Mouse (Mus musculus) liver, embryonic 15.5 days (tissue): ENCODE results near the gene Ppp2r2c. TPM values are rescaled to one million over a fixed set of nuclear protein-coding genes. Genes with fewer than 3 reads are reported as not detected.

Experiments
- ATAC-seq: fragments of 200-750 bp; cut with Nextera tagmentation; 2 replicates; pipeline ENCODE4 v1.8.0; 2017; ENCODE audit warnings: moderate number of reproducible peaks, mild to moderate bottlenecking, moderate library complexity; ENCODE audit not compliant: insufficient read depth
- H3K27ac ChIP-seq: fragments of 300-500 bp; sonication (generic); replicated peaks from 2 replicates; pipeline ENCODE4 v1.5.1; 2015; ENCODE audit warnings: mild to moderate bottlenecking, inconsistent platforms
- H3K27me3 ChIP-seq: fragments of 300-500 bp; sonication (generic); 2 replicates; pipeline ENCODE4 v1.6.1; 2015; ENCODE audit warnings: mild to moderate bottlenecking, inconsistent platforms
- H3K36me3 ChIP-seq: fragments of 300-500 bp; sonication (generic); replicated peaks from 2 replicates; pipeline ENCODE4 v1.6.1; 2015; ENCODE audit warnings: moderate library complexity, mild to moderate bottlenecking, inconsistent platforms
- H3K4me1 ChIP-seq: fragments of 300-500 bp; sonication (generic); replicated peaks from 2 replicates; pipeline ENCODE4 v1.6.1; 2015; ENCODE audit warnings: inconsistent platforms
- H3K4me2 ChIP-seq: fragments of 300-500 bp; sonication (generic); 2 replicates; pipeline ENCODE4 v1.6.1; 2015; ENCODE audit warnings: moderate library complexity, mild to moderate bottlenecking, inconsistent platforms
- H3K4me3 ChIP-seq: fragments of 300-500 bp; sonication (generic); replicated peaks from 2 replicates; pipeline ENCODE4 v1.5.1; 2015; ENCODE audit warnings: mild to moderate bottlenecking, inconsistent platforms
- H3K9ac ChIP-seq: fragments of 300-500 bp; sonication (generic); 2 replicates; pipeline ENCODE4 v1.6.1; 2015; ENCODE audit warnings: moderate library complexity, mild to moderate bottlenecking, inconsistent platforms
- H3K9me3 ChIP-seq: fragments of 300-500 bp; sonication (generic); replicated peaks from 2 replicates; pipeline ENCODE4 v1.6.1; 2016; ENCODE audit warnings: inconsistent platforms
- WGBS: fragments of 180-500 bp; shearing (Covaris S2); methylation state at CpG from one replicate; pipeline ENCODE4 v1.1.7; 2015; ENCODE audit warnings: mixed read lengths; ENCODE audit not compliant: insufficient replicate concordance; 5-methylcytosine and 5-hydroxymethylcytosine counted together
- polyA plus RNA-seq: library from polyadenylated mRNA; unstranded; fragments of >200 nt; fragmentation: Nextera tagmentation; extraction: Ambion mirVana; gene quantifications from 2 replicates; pipeline ENCODE4 v1.2.1, GENCODE M21; 2015

The Ppp2r2c gene
- polyA plus RNA-seq, 1 experiment from 2014 or later, result not detected

DNA sequence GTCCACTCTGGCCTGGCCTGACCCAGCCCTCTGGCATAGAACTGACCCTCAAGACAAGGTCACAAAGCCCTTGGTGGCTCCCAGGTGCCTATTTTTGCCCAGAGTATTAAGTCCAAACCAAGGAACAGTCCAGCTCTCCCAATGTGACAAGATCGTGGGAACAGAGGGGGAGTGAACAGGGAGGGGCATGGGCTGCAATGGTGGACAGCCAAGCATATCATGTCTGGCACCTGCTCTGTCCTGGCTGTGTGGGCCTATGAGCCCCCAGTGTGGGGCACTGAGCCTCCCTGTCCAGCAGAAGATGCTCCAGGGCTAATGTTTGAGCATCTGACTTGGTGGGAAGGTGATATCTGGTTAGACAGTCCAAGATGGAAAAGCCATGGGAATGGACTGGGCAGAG is 118.3 kb downstream of the Ppp2r2c start:
- no peak for ATAC-seq
- WGBS, result 35% methylated on average over 1 of the region's 1 CpGs

DNA sequence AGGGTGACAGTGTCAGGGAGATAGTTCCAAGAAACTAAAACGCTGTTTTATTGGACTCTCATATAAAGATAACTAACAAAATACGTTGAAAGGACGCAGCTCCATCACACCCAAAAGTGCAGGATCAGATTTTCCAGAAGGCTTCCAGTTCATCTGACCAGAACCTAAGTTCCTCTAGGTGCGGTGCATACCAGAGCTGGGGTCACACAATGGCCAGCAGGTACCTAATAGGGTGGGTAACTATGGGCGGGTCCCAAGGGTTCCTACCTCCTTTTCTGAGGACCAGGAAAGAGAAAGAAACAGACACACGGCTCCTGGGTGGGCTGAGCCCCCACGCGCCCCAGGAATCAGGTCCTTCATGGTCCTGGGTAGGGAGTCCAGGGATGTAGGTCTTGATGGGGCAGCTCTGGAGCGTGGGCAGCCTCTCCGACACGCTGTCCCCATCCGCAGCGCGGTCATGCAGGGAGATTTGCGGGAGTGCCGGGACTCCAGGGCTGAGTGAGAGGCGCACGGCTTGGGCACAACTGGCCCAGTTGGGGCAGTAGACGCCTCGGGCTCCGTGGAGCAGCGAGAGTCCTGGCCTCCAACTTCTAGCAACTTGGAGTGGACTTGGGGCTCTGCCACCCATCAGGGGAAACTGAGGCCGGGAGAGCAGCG is 119.9 kb downstream of the Ppp2r2c start:
- no peak for ATAC-seq
- no peaks in the 10 kb centered on the region for H3K36me3 ChIP-seq
- no peak overlapping the region for H3K27ac ChIP-seq
- peak overlapping the region; percentile 30 for H3K9ac ChIP-seq
- peaks cover 18% of the 10 kb centered on the region; the same call in 1 of the 2 replicates for H3K27me3 ChIP-seq
- H3K4me2 ChIP-seq, result peak overlapping the region; percentile 69
- peak overlapping the region; percentile 60 for H3K4me3 ChIP-seq
- 12% methylated on average over 24 of the region's 24 CpGs for WGBS
- no peaks in the 10 kb centered on the region for H3K9me3 ChIP-seq
- H3K4me1 ChIP-seq, result no peaks in the 10 kb centered on the region

More for the DNA sequence above, 118.3 kb downstream of the Ppp2r2c start:
- no peak overlapping the region for H3K27ac ChIP-seq
- no peak overlapping the region for H3K9ac ChIP-seq
- no peaks in the 10 kb centered on the region for H3K4me1 ChIP-seq
- no peaks in the 10 kb centered on the region for H3K36me3 ChIP-seq
- H3K4me2 ChIP-seq, result no peak overlapping the region
- no peak overlapping the region for H3K4me3 ChIP-seq
- peaks cover 18% of the 10 kb centered on the region; the same call in 1 of the 2 replicates for H3K27me3 ChIP-seq
- no peaks in the 10 kb centered on the region for H3K9me3 ChIP-seq

- H3K9me3 ChIP-seq, result no peaks in the 10 kb centered on the region
- H3K27ac ChIP-seq, result no peak within 1 kb of the TSS
- H3K27me3 ChIP-seq, result peaks cover 18% of the 10 kb centered on the region; the same call in 1 of the 2 replicates
- H3K4me3 ChIP-seq, result peak within 1 kb of the TSS; percentile 60
- H3K4me1 ChIP-seq, result no peaks in the 10 kb centered on the region
- under 1% methylated on average over 60 of the region's 60 CpGs for WGBS
- H3K9ac ChIP-seq, result peak within 1 kb of the TSS; percentile 30
- H3K36me3 ChIP-seq, result no peaks in the 10 kb centered on the region
- peak; percentile 96 for ATAC-seq
- peak within 1 kb of the TSS; percentile 69 for H3K4me2 ChIP-seq
Observed at GRCm38 (mm10) chr5:36988781-36989624, 120.7 kb downstream of the Ppp2r2c start, which contains the start of gene Wfs1. Gene Wfs1, minus strand, starts transcription at chr5:36989205.

- no peak overlapping the region for H3K27ac ChIP-seq
- H3K4me2 ChIP-seq, result peak overlapping the region; percentile 69
- no peak overlapping the region; the same call in 1 of the 2 replicates for H3K4me3 ChIP-seq
- no peaks in the 10 kb centered on the region for H3K36me3 ChIP-seq
- no peak overlapping the region for H3K9ac ChIP-seq
- WGBS, result 2% methylated on average over 3 of the region's 3 CpGs
- peaks cover 18% of the 10 kb centered on the region; the same call in 1 of the 2 replicates for H3K27me3 ChIP-seq
- no peaks in the 10 kb centered on the region for H3K9me3 ChIP-seq
- no peaks in the 10 kb centered on the region for H3K4me1 ChIP-seq
- no peak for ATAC-seq
Observed at GRCm38 (mm10) chr5:36989625-36989977, 121.3 kb downstream of the Ppp2r2c start.

DNA sequence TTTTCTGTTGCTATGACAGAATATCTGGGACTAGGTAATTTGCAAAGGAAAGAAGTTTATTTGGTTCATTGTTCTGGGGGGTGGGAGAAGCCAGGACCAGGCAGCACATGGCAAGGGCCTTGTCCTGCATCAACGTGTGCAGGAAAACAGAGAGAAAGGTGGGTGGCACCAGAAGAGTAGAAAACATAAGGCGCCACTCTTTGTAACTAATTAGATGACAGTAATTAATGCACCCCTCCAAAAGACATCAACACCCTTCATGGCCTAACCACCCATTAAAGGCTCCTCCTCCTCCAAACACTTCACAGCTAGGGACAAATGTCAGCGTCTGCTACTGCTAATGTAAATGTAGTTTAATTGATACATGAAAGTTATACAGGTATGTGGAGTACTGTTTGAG is 121.9 kb downstream of the Ppp2r2c start:
- no peak overlapping the region for H3K4me2 ChIP-seq
- H3K27me3 ChIP-seq, result peaks cover 18% of the 10 kb centered on the region; the same call in 1 of the 2 replicates
- H3K9me3 ChIP-seq, result no peaks in the 10 kb centered on the region
- H3K9ac ChIP-seq, result no peak overlapping the region
- H3K27ac ChIP-seq, result no peak overlapping the region
- WGBS, result 52% methylated on average over 3 of the region's 3 CpGs
- no peak for ATAC-seq
- no peak overlapping the region for H3K4me3 ChIP-seq
- H3K4me1 ChIP-seq, result no peaks in the 10 kb centered on the region
- H3K36me3 ChIP-seq, result no peaks in the 10 kb centered on the region

GRCm38 (mm10) chr5:36990631-36991350 is 122.5 kb downstream of the Ppp2r2c start:
- Histone ChIP-seq H3K9ac (no peak overlapping the region), H3K27ac (no peak overlapping the region), H3K4me3 (no peak overlapping the region), H3K9me3 (no peaks in the 10 kb centered on the region), H3K27me3 (peaks cover 18% of the 10 kb centered on the region; the same call in 1 of the 2 replicates), H3K4me1 (no peaks in the 10 kb centered on the region), H3K4me2 (no peak overlapping the region), H3K36me3 (no peaks in the 10 kb centered on the region)
- no peak for ATAC-seq
- WGBS, result 48% methylated on average over 3 of the region's 3 CpGs

GRCm38 (mm10) chr5:36996410-36996809 is 128.1 kb downstream of the Ppp2r2c start:
- H3K36me3 ChIP-seq, result no peaks in the 10 kb centered on the region
- no peak overlapping the region for H3K4me3 ChIP-seq
- no peaks in the 10 kb centered on the region; the same call in 1 of the 2 replicates for H3K27me3 ChIP-seq
- H3K9me3 ChIP-seq, result no peaks in the 10 kb centered on the region
- no peak for ATAC-seq
- H3K9ac ChIP-seq, result no peak overlapping the region
- H3K4me1 ChIP-seq, result no peaks in the 10 kb centered on the region
- 75% methylated on average over 14 of the region's 14 CpGs for WGBS
- H3K27ac ChIP-seq, result no peak overlapping the region
- H3K4me2 ChIP-seq, result no peak overlapping the region

DNA sequence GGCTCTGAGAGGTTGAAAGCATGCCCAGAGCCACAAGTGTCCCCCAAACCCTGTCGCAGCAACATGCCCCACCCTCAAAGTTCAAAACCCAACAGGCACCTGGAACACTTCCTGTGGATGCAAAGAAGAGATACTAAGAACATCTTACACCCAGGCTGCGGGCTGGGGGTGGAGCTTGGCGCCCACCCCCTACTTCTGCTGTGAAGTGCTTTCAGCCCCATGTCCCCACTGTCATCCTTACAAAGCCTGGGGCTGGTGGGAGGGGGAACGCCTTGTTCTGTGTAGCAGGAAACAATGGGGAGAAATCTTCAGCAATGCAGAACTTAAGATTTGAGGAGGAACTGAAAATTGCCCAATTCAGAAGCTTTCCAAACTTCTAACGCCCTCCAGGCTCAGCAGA is 129.7 kb downstream of the Ppp2r2c start:
- no peaks in the 10 kb centered on the region for H3K9me3 ChIP-seq
- H3K4me2 ChIP-seq, result no peak overlapping the region
- no peak overlapping the region for H3K9ac ChIP-seq
- no peak overlapping the region for H3K27ac ChIP-seq
- H3K36me3 ChIP-seq, result no peaks in the 10 kb centered on the region
- no peaks in the 10 kb centered on the region; the same call in 1 of the 2 replicates for H3K27me3 ChIP-seq
- WGBS, result 28% methylated on average over 5 of the region's 5 CpGs
- no peak for ATAC-seq
- no peaks in the 10 kb centered on the region for H3K4me1 ChIP-seq
- no peak overlapping the region for H3K4me3 ChIP-seq

GRCm38 (mm10) chr5:37001002-37001401 is 132.7 kb downstream of the Ppp2r2c start:
- Histone ChIP-seq H3K9me3 (no peaks in the 10 kb centered on the region), H3K4me1 (no peaks in the 10 kb centered on the region), H3K27me3 (no peaks in the 10 kb centered on the region; the same call in 1 of the 2 replicates), H3K9ac (no peak overlapping the region), H3K4me3 (no peak overlapping the region), H3K36me3 (no peaks in the 10 kb centered on the region), H3K27ac (no peak overlapping the region), H3K4me2 (no peak overlapping the region)
- ATAC-seq, result no peak
- 76% methylated on average over 9 of the region's 9 CpGs for WGBS

DNA sequence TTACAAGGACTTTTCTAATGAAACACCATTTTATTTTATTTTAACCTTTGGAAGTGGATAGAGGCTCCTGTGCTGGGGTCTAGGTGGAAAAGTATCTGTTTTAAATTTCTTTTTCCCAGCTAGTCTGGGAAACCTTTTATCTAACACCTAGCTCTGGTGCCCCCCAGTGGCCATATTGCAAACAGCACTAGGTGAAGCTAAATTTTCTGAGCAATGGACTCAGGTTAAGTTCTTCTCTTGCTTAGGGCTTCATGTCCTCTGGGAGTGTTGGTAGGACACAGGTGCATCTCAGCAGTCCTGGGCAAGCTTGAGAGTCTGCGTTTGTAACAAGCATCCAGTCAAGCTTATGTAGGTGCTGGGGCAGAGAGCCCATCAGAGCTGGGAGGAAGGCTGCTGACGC is 133.7 kb downstream of the Ppp2r2c start:
- no peak overlapping the region for H3K4me3 ChIP-seq
- no peaks in the 10 kb centered on the region for H3K9me3 ChIP-seq
- H3K27me3 ChIP-seq, result no peaks in the 10 kb centered on the region; the same call in 1 of the 2 replicates
- H3K4me1 ChIP-seq, result no peaks in the 10 kb centered on the region
- H3K4me2 ChIP-seq, result no peak overlapping the region
- no peak for ATAC-seq
- H3K36me3 ChIP-seq, result no peaks in the 10 kb centered on the region
- no peak overlapping the region for H3K9ac ChIP-seq
- 46% methylated on average over 2 of the region's 2 CpGs for WGBS
- no peak overlapping the region for H3K27ac ChIP-seq
